Mouse (Mus musculus): Measurements from ENCODE around the gene Nfkb1. TPM values are rescaled to one million over a fixed set of nuclear protein-coding genes. Genes with fewer than 3 reads are reported as not detected.
A peak's percentile ranks its signal among the peaks of the same experiment; 100 is the strongest.

Gene Nfkb1
- polyA plus RNA-seq, 1 experiment from 2014 or later, result 8.7 TPM

DNA sequence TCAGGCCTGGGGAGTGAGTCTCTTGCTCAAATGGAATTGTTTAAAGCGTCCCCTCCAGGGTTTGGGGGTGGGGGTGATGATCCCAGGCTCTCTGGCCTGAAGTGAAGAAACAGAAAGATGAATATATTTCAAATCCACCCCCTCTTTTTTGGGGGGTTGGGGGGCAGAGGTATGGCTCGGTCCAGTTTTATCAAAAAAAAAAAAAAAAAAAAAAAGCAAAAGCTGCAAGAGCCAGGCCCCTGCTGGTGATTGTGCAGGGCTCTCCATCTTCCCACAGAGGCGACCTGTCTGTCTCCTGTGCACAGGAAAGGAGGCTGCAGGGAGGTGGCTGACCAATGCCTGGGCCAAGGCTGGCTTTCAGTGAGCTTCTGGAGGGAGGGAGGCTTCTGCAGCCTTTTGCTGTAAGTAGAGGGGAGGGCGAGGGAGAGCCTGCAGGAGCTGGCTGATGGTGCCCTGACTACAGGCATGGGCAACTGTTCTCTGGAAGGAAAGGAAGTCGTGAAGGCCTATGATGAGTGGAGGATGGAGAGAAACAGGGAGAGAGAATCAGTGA lies 112.7 kb downstream of the Nfkb1 start:
- Histone ChIP-seq H3K36me3 (ENCODE audit: control insufficient read depth, insufficient read depth, low read length) (no peaks in the 10 kb centered on the region), H3K4me1 (ENCODE audit: control insufficient read depth, insufficient read depth, low read length) (0 out of 2 replicates have a peak, but pooled peaks cover 4% of the 10 kb centered on the region), H3K4me2 (ENCODE audit: low read length) (no peak overlapping the region), H3K4me3 (replicated peaks; ENCODE audit: low read depth, low read length) (no peak overlapping the region), H3K9me3 (ENCODE audit: control insufficient read depth, low read length) (no peaks in the 10 kb centered on the region), H3K9ac (replicated peaks; ENCODE audit: low read length) (no peak overlapping the region), H3K27ac (replicated peaks; ENCODE audit: low read depth, low read length) (no peak overlapping the region), H3K27me3 (ENCODE audit: control insufficient read depth, insufficient read depth, low read length) (no peaks in the 10 kb centered on the region)
- WGBS, result 56% methylated on average over 5 of the region's 5 CpGs
- no peak for DNase-seq
- no peak for ATAC-seq (ENCODE audit: low FRiP score, low TSS enrichment)

DNA sequence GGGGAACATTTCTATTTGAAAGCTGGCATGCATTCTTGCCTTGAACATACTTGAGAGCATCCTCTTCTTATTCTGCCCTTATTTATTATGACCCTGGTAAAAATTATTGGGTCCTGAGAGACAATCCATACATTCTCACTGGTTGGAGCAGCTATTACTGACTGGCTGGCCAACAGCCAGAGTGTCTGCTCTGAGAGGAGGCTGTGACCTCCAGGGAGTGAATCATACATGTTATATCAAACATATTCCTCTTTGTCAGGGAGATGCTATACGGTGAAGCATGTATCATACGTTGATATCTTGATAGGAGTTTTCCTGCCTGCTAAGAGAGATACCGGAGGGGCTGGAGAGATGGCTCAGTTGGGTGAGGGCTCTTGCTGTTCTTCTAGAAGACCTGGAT lies 116.2 kb downstream of the Nfkb1 start:
- H3K36me3 ChIP-seq (ENCODE audit: control insufficient read depth, insufficient read depth, low read length), result no peaks in the 10 kb centered on the region
- WGBS, result 86% methylated on average over 3 of the region's 3 CpGs
- H3K4me3 ChIP-seq (replicated peaks; ENCODE audit: low read depth, low read length), result no peak overlapping the region
- ATAC-seq (ENCODE audit: low FRiP score, low TSS enrichment) (no peak), DNase-seq (no peak)
- no peaks in the 10 kb centered on the region for H3K9me3 ChIP-seq (ENCODE audit: control insufficient read depth, low read length)
- H3K27ac ChIP-seq (replicated peaks; ENCODE audit: low read depth, low read length), result no peak overlapping the region
- H3K9ac ChIP-seq (replicated peaks; ENCODE audit: low read length), result no peak overlapping the region
- no peaks in the 10 kb centered on the region for H3K4me1 ChIP-seq (ENCODE audit: control insufficient read depth, insufficient read depth, low read length)
- H3K4me2 ChIP-seq (ENCODE audit: low read length), result no peak overlapping the region
- H3K27me3 ChIP-seq (ENCODE audit: control insufficient read depth, insufficient read depth, low read length), result no peaks in the 10 kb centered on the region

- no peak for ATAC-seq (ENCODE audit: low FRiP score, low TSS enrichment)
- Histone ChIP-seq H3K27me3 (ENCODE audit: control insufficient read depth, insufficient read depth, low read length) (no peaks in the 10 kb centered on the region), H3K4me2 (ENCODE audit: low read length) (no peak overlapping the region), H3K9me3 (ENCODE audit: control insufficient read depth, low read length) (no peaks in the 10 kb centered on the region), H3K27ac (replicated peaks; ENCODE audit: low read depth, low read length) (no peak overlapping the region), H3K4me1 (ENCODE audit: control insufficient read depth, insufficient read depth, low read length) (no peaks in the 10 kb centered on the region), H3K9ac (replicated peaks; ENCODE audit: low read length) (no peak overlapping the region), H3K36me3 (ENCODE audit: control insufficient read depth, insufficient read depth, low read length) (no peaks in the 10 kb centered on the region), H3K4me3 (replicated peaks; ENCODE audit: low read depth, low read length) (no peak overlapping the region)
- no peak for DNase-seq
- WGBS, result 76% methylated on average over 6 of the region's 6 CpGs
These were observed 118.3 kb downstream of the Nfkb1 start for GRCm38 (mm10) chr3:135573051-135573450.

DNA sequence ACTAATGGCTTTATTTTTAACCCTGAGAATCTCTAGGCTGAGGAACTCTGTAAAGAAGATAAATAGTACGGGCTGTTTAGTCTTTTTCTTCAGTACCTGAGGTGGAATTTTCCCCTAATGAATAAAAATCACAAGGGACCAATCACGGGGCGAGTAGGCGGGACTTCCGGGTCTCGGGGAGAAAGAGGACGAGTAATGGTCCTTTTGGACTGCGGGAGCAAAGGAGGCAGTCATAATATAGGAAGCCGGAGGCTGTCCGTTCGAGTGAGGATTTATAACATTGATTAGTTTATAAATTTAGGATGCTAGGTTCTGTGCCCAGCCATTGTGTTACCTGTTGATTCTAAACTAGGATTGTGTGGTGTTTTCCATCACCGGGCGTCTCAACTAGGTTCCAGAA lies 119.8 kb downstream of the Nfkb1 start:
- Histone ChIP-seq H3K36me3 (ENCODE audit: control insufficient read depth, insufficient read depth, low read length) (no peaks in the 10 kb centered on the region), H3K27ac (replicated peaks; ENCODE audit: low read depth, low read length) (no peak overlapping the region), H3K4me2 (ENCODE audit: low read length) (peak overlapping the region; percentile 13; the same call in 1 of the 2 replicates), H3K4me1 (ENCODE audit: control insufficient read depth, insufficient read depth, low read length) (no peaks in the 10 kb centered on the region), H3K9me3 (ENCODE audit: control insufficient read depth, low read length) (no peaks in the 10 kb centered on the region), H3K9ac (replicated peaks; ENCODE audit: low read length) (no peak overlapping the region), H3K27me3 (ENCODE audit: control insufficient read depth, insufficient read depth, low read length) (no peaks in the 10 kb centered on the region), H3K4me3 (replicated peaks; ENCODE audit: low read depth, low read length) (no peak overlapping the region)
- ATAC-seq (ENCODE audit: low FRiP score, low TSS enrichment) (no peak), DNase-seq (no peak)
- WGBS, result 68% methylated on average over 13 of the region's 13 CpGs

GRCm38 (mm10) chr3:135568633-135569032 lies 122.7 kb downstream of the Nfkb1 start:
- WGBS, result 86% methylated on average over 5 of the region's 5 CpGs
- Histone ChIP-seq H3K27me3 (ENCODE audit: control insufficient read depth, insufficient read depth, low read length) (no peaks in the 10 kb centered on the region), H3K27ac (replicated peaks; ENCODE audit: low read depth, low read length) (no peak overlapping the region), H3K4me2 (ENCODE audit: low read length) (no peak overlapping the region), H3K9me3 (ENCODE audit: control insufficient read depth, low read length) (no peaks in the 10 kb centered on the region), H3K9ac (replicated peaks; ENCODE audit: low read length) (no peak overlapping the region), H3K36me3 (ENCODE audit: control insufficient read depth, insufficient read depth, low read length) (no peaks in the 10 kb centered on the region), H3K4me3 (replicated peaks; ENCODE audit: low read depth, low read length) (no peak overlapping the region), H3K4me1 (ENCODE audit: control insufficient read depth, insufficient read depth, low read length) (no peaks in the 10 kb centered on the region)
- no peak for ATAC-seq (ENCODE audit: low FRiP score, low TSS enrichment)
- no peak for DNase-seq

GRCm38 (mm10) chr3:135567888-135568287 lies 123.5 kb downstream of the Nfkb1 start:
- 80% methylated on average over 6 of the region's 6 CpGs for WGBS
- ATAC-seq (ENCODE audit: low FRiP score, low TSS enrichment) (no peak), DNase-seq (no peak)

DNA sequence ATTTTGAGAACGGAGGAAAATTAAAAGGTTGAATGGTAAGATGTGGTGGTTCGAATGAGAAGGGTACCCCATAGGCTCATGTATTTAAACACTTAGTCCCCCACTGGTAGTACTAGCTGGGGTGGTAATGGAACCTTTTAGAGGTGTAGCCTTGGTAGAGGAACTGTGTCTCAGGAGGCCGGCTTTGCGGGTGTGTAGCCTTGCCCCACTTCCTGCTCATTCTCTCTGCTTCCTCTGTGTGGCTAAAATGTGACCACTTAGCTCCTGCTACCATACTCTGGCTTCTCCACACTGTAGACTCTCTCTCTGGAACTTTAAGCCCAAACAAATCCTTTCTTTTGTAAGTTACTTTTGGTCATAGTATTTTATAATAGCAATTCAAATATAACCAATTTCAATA lies 126.0 kb downstream of the Nfkb1 start:
- 93% methylated on average over 4 of the region's 4 CpGs for WGBS
- Histone ChIP-seq H3K9ac (replicated peaks; ENCODE audit: low read length) (no peak overlapping the region), H3K9me3 (ENCODE audit: control insufficient read depth, low read length) (no peaks in the 10 kb centered on the region), H3K36me3 (ENCODE audit: control insufficient read depth, insufficient read depth, low read length) (no peaks in the 10 kb centered on the region), H3K27ac (replicated peaks; ENCODE audit: low read depth, low read length) (no peak overlapping the region), H3K27me3 (ENCODE audit: control insufficient read depth, insufficient read depth, low read length) (no peaks in the 10 kb centered on the region), H3K4me1 (ENCODE audit: control insufficient read depth, insufficient read depth, low read length) (no peaks in the 10 kb centered on the region), H3K4me2 (ENCODE audit: low read length) (no peak overlapping the region), H3K4me3 (replicated peaks; ENCODE audit: low read depth, low read length) (no peak overlapping the region)
- DNase-seq, result no peak
- ATAC-seq (ENCODE audit: low FRiP score, low TSS enrichment), result no peak

More at GRCm38 (mm10) chr3:135567888-135568287, 123.5 kb downstream of the Nfkb1 start:
- no peak overlapping the region for H3K4me3 ChIP-seq (replicated peaks; ENCODE audit: low read depth, low read length)
- H3K4me1 ChIP-seq (ENCODE audit: control insufficient read depth, insufficient read depth, low read length), result no peaks in the 10 kb centered on the region
- no peaks in the 10 kb centered on the region for H3K36me3 ChIP-seq (ENCODE audit: control insufficient read depth, insufficient read depth, low read length)
- H3K27me3 ChIP-seq (ENCODE audit: control insufficient read depth, insufficient read depth, low read length), result no peaks in the 10 kb centered on the region
- no peak overlapping the region for H3K27ac ChIP-seq (replicated peaks; ENCODE audit: low read depth, low read length)
- no peak overlapping the region for H3K9ac ChIP-seq (replicated peaks; ENCODE audit: low read length)
- H3K4me2 ChIP-seq (ENCODE audit: low read length), result no peak overlapping the region
- no peaks in the 10 kb centered on the region for H3K9me3 ChIP-seq (ENCODE audit: control insufficient read depth, low read length)

- H3K4me1 ChIP-seq (ENCODE audit: control insufficient read depth, insufficient read depth, low read length), result no peaks in the 10 kb centered on the region
- H3K27ac ChIP-seq (replicated peaks; ENCODE audit: low read depth, low read length), result no peak overlapping the region
- no peak overlapping the region for H3K9ac ChIP-seq (replicated peaks; ENCODE audit: low read length)
- H3K27me3 ChIP-seq (ENCODE audit: control insufficient read depth, insufficient read depth, low read length), result no peaks in the 10 kb centered on the region
- no peak for DNase-seq
- ATAC-seq (ENCODE audit: low FRiP score, low TSS enrichment), result no peak
- H3K9me3 ChIP-seq (ENCODE audit: control insufficient read depth, low read length), result no peaks in the 10 kb centered on the region
- H3K4me2 ChIP-seq (ENCODE audit: low read length), result no peak overlapping the region
- H3K4me3 ChIP-seq (replicated peaks; ENCODE audit: low read depth, low read length), result no peak overlapping the region
- H3K36me3 ChIP-seq (ENCODE audit: control insufficient read depth, insufficient read depth, low read length), result no peaks in the 10 kb centered on the region
- WGBS, result 94% methylated on average over 9 of the region's 9 CpGs
These were observed 126.6 kb downstream of the Nfkb1 start for GRCm38 (mm10) chr3:135564706-135565105.

GRCm38 (mm10) chr3:135563163-135563689 lies 128.1 kb downstream of the Nfkb1 start:
- ATAC-seq (ENCODE audit: low FRiP score, low TSS enrichment) (no peak), DNase-seq (no peak)
- Histone ChIP-seq H3K27me3 (ENCODE audit: control insufficient read depth, insufficient read depth, low read length) (no peaks in the 10 kb centered on the region), H3K27ac (replicated peaks; ENCODE audit: low read depth, low read length) (no peak overlapping the region), H3K4me2 (ENCODE audit: low read length) (no peak overlapping the region), H3K9me3 (ENCODE audit: control insufficient read depth, low read length) (no peaks in the 10 kb centered on the region), H3K4me1 (ENCODE audit: control insufficient read depth, insufficient read depth, low read length) (no peaks in the 10 kb centered on the region), H3K4me3 (replicated peaks; ENCODE audit: low read depth, low read length) (no peak overlapping the region), H3K36me3 (ENCODE audit: control insufficient read depth, insufficient read depth, low read length) (no peaks in the 10 kb centered on the region), H3K9ac (replicated peaks; ENCODE audit: low read length) (no peak overlapping the region)
- 91% methylated on average over 17 of the region's 17 CpGs for WGBS

All from midbrain, embryonic 14.5 days (tissue).